Mouse (Mus musculus): ENCODE data around the gene Eif2b1. TPM values are rescaled to one million over a fixed set of nuclear protein-coding genes. Genes with fewer than 3 reads are reported as not detected.

Gene Eif2b1
- polyA plus RNA-seq, 1 experiment from 2014 or later: 85.1 TPM

- Histone ChIP-seq H3K27me3 (ENCODE audit: control insufficient read depth, insufficient read depth, low read length) (no peaks in the 10 kb centered on the region), H3K4me3 (ENCODE audit: low read depth, low read length) (peak within 1 kb of the TSS; percentile 97), H3K4me2 (ENCODE audit: low read depth, severe bottlenecking) (peak within 1 kb of the TSS; percentile 72), H3K36me3 (ENCODE audit: control insufficient read depth, insufficient read depth, low read length) (peaks cover 14% of the 10 kb centered on the region), H3K4me1 (ENCODE audit: control insufficient read depth, insufficient read depth, low read length) (peaks cover 5% of the 10 kb centered on the region; the same call in 1 of the 2 replicates), H3K9ac (ENCODE audit: low read length) (peak within 1 kb of the TSS; percentile 91), H3K9me3 (ENCODE audit: control insufficient read depth, low read length) (no peaks in the 10 kb centered on the region), H3K27ac (replicated peaks; ENCODE audit: low read depth, low read length) (peak within 1 kb of the TSS; percentile 74)
- WGBS: under 1% methylated on average over 35 of the region's 35 CpGs
- DNase-seq (ENCODE audit: low spot score) (peak; percentile 94), ATAC-seq (ENCODE audit: insufficient number of reproducible peaks, low FRiP score, low TSS enrichment, low read depth) (peak; percentile 91)
Observed at GRCm38 (mm10) chr5:124540383-124540786, 38.5 kb downstream of the Eif2b1 start, which contains the start of gene Tmed2. Gene Tmed2 (plus strand): TSS chr5:124540695.

- Histone ChIP-seq H3K27ac (replicated peaks; ENCODE audit: low read depth, low read length) (no peak overlapping the region), H3K4me2 (ENCODE audit: low read depth, severe bottlenecking) (peak overlapping the region; percentile 36; the same call in 1 of the 2 replicates), H3K27me3 (ENCODE audit: control insufficient read depth, insufficient read depth, low read length) (no peaks in the 10 kb centered on the region), H3K36me3 (ENCODE audit: control insufficient read depth, insufficient read depth, low read length) (peaks cover 11% of the 10 kb centered on the region), H3K4me1 (ENCODE audit: control insufficient read depth, insufficient read depth, low read length) (peaks cover 5% of the 10 kb centered on the region; the same call in 1 of the 2 replicates), H3K9ac (ENCODE audit: low read length) (no peak overlapping the region), H3K4me3 (ENCODE audit: low read depth, low read length) (peak overlapping the region; percentile 97; the same call in 1 of the 2 replicates), H3K9me3 (ENCODE audit: control insufficient read depth, low read length) (no peaks in the 10 kb centered on the region)
- ATAC-seq (ENCODE audit: insufficient number of reproducible peaks, low FRiP score, low TSS enrichment, low read depth): no peak
- 74% methylated on average over 4 of the region's 4 CpGs for WGBS
- DNase-seq (ENCODE audit: low spot score): no peak
Observed at GRCm38 (mm10) chr5:124539905-124540304, 39.0 kb downstream of the Eif2b1 start.

GRCm38 (mm10) chr5:124538813-124539792 is 39.8 kb downstream of the Eif2b1 start:
- ATAC-seq (ENCODE audit: insufficient number of reproducible peaks, low FRiP score, low TSS enrichment, low read depth) (no peak), DNase-seq (ENCODE audit: low spot score) (peak; percentile 35)
- Histone ChIP-seq H3K4me2 (ENCODE audit: low read depth, severe bottlenecking) (no peak overlapping the region), H3K4me3 (ENCODE audit: low read depth, low read length) (no peak overlapping the region), H3K27me3 (ENCODE audit: control insufficient read depth, insufficient read depth, low read length) (no peaks in the 10 kb centered on the region), H3K36me3 (ENCODE audit: control insufficient read depth, insufficient read depth, low read length) (peaks cover 3% of the 10 kb centered on the region; the same call in 1 of the 2 replicates), H3K9me3 (ENCODE audit: control insufficient read depth, low read length) (no peaks in the 10 kb centered on the region), H3K27ac (replicated peaks; ENCODE audit: low read depth, low read length) (no peak overlapping the region), H3K4me1 (ENCODE audit: control insufficient read depth, insufficient read depth, low read length) (peaks cover 5% of the 10 kb centered on the region; the same call in 1 of the 2 replicates), H3K9ac (ENCODE audit: low read length) (no peak overlapping the region)
- WGBS: 78% methylated on average over 14 of the region's 16 CpGs

GRCm38 (mm10) chr5:124536776-124537175 is 42.2 kb downstream of the Eif2b1 start:
- H3K4me2 ChIP-seq (ENCODE audit: low read depth, severe bottlenecking): peak overlapping the region; percentile 24; the same call in 1 of the 2 replicates
- ATAC-seq (ENCODE audit: insufficient number of reproducible peaks, low FRiP score, low TSS enrichment, low read depth): no peak
- no peak overlapping the region for H3K27ac ChIP-seq (replicated peaks; ENCODE audit: low read depth, low read length)
- peak overlapping the region; percentile 5; the same call in 1 of the 2 replicates for H3K4me3 ChIP-seq (ENCODE audit: low read depth, low read length)
- no peaks in the 10 kb centered on the region for H3K9me3 ChIP-seq (ENCODE audit: control insufficient read depth, low read length)
- peaks cover 5% of the 10 kb centered on the region; the same call in 1 of the 2 replicates for H3K4me1 ChIP-seq (ENCODE audit: control insufficient read depth, insufficient read depth, low read length)
- no peaks in the 10 kb centered on the region for H3K36me3 ChIP-seq (ENCODE audit: control insufficient read depth, insufficient read depth, low read length)
- peak; percentile 53 for DNase-seq (ENCODE audit: low spot score)
- no peaks in the 10 kb centered on the region for H3K27me3 ChIP-seq (ENCODE audit: control insufficient read depth, insufficient read depth, low read length)
- 6% methylated on average over 17 of the region's 17 CpGs for WGBS
- H3K9ac ChIP-seq (ENCODE audit: low read length): peak overlapping the region; percentile 28; the same call in 1 of the 2 replicates

GRCm38 (mm10) chr5:124535016-124535415 is 43.9 kb downstream of the Eif2b1 start:
- Histone ChIP-seq H3K27ac (replicated peaks; ENCODE audit: low read depth, low read length) (no peak overlapping the region), H3K27me3 (ENCODE audit: control insufficient read depth, insufficient read depth, low read length) (no peaks in the 10 kb centered on the region), H3K9ac (ENCODE audit: low read length) (no peak overlapping the region), H3K4me2 (ENCODE audit: low read depth, severe bottlenecking) (no peak overlapping the region), H3K36me3 (ENCODE audit: control insufficient read depth, insufficient read depth, low read length) (no peaks in the 10 kb centered on the region), H3K4me1 (ENCODE audit: control insufficient read depth, insufficient read depth, low read length) (peaks cover 8% of the 10 kb centered on the region), H3K4me3 (ENCODE audit: low read depth, low read length) (no peak overlapping the region), H3K9me3 (ENCODE audit: control insufficient read depth, low read length) (no peaks in the 10 kb centered on the region)
- ATAC-seq (ENCODE audit: insufficient number of reproducible peaks, low FRiP score, low TSS enrichment, low read depth) (no peak), DNase-seq (ENCODE audit: low spot score) (no peak)
- WGBS: 67% methylated on average over 5 of the region's 5 CpGs

- H3K9ac ChIP-seq (ENCODE audit: low read length): no peak overlapping the region
- no peak overlapping the region for H3K4me2 ChIP-seq (ENCODE audit: low read depth, severe bottlenecking)
- WGBS: 46% methylated on average over 7 of the region's 7 CpGs
- H3K4me3 ChIP-seq (ENCODE audit: low read depth, low read length): no peak overlapping the region; the same call in 1 of the 2 replicates
- no peaks in the 10 kb centered on the region for H3K36me3 ChIP-seq (ENCODE audit: control insufficient read depth, insufficient read depth, low read length)
- no peaks in the 10 kb centered on the region for H3K27me3 ChIP-seq (ENCODE audit: control insufficient read depth, insufficient read depth, low read length)
- H3K4me1 ChIP-seq (ENCODE audit: control insufficient read depth, insufficient read depth, low read length): peaks cover 25% of the 10 kb centered on the region
- H3K9me3 ChIP-seq (ENCODE audit: control insufficient read depth, low read length): no peaks in the 10 kb centered on the region
- no peak for ATAC-seq (ENCODE audit: insufficient number of reproducible peaks, low FRiP score, low TSS enrichment, low read depth)
- H3K27ac ChIP-seq (replicated peaks; ENCODE audit: low read depth, low read length): no peak overlapping the region; the same call in 1 of the 2 replicates
- peak; percentile 51 for DNase-seq (ENCODE audit: low spot score)
Observed at GRCm38 (mm10) chr5:124532451-124532850, 46.5 kb downstream of the Eif2b1 start.

GRCm38 (mm10) chr5:124531583-124531930 is 47.4 kb downstream of the Eif2b1 start:
- H3K27ac ChIP-seq (replicated peaks; ENCODE audit: low read depth, low read length): peak overlapping the region; percentile 38; the same call in 1 of the 2 replicates
- H3K9me3 ChIP-seq (ENCODE audit: control insufficient read depth, low read length): no peaks in the 10 kb centered on the region
- DNase-seq (ENCODE audit: low spot score) (no peak), ATAC-seq (ENCODE audit: insufficient number of reproducible peaks, low FRiP score, low TSS enrichment, low read depth) (no peak; the same call in 1 of the 2 replicates)
- H3K27me3 ChIP-seq (ENCODE audit: control insufficient read depth, insufficient read depth, low read length): no peaks in the 10 kb centered on the region
- no peaks in the 10 kb centered on the region for H3K36me3 ChIP-seq (ENCODE audit: control insufficient read depth, insufficient read depth, low read length)
- H3K4me1 ChIP-seq (ENCODE audit: control insufficient read depth, insufficient read depth, low read length): peaks cover 25% of the 10 kb centered on the region
- peak overlapping the region; percentile 84 for H3K4me3 ChIP-seq (ENCODE audit: low read depth, low read length)
- H3K9ac ChIP-seq (ENCODE audit: low read length): peak overlapping the region; percentile 78
- WGBS: 10% methylated on average over 14 of the region's 14 CpGs
- peak overlapping the region; percentile 72 for H3K4me2 ChIP-seq (ENCODE audit: low read depth, severe bottlenecking)

All from limb, embryonic 11.5 days (tissue).